Mouse (Mus musculus): ENCODE measurements around the gene Eef1akmt4.

GRCm38 (mm10) chr16:20651076-20651946, 39.9 kb downstream of the Eef1akmt4 start, which contains the start of gene Psmd2:
- TF ChIP-seq CTCF (conservative IDR thresholded peaks at IDR 0.05; ENCODE audit: insufficient read depth, insufficient read length, low read depth, low read length) (no peak), POLR2A (IDR thresholded peaks at IDR 0.05; ENCODE audit: low read depth, low read length) (peak; percentile 42)

Data from kidney, adult 2 months (tissue).